Mouse (Mus musculus): ENCODE data around the gene Tmem9b. TPM values are rescaled to one million over a fixed set of nuclear protein-coding genes. Genes with fewer than 3 reads are reported as not detected.
A peak's percentile ranks its signal among the peaks of the same experiment; 100 is the strongest.

Gene Tmem9b
- polyA plus RNA-seq, 1 experiment from 2014 or later: 38.4 TPM

GRCm38 (mm10) chr7:109754034-109754433 lies 1.4 kb upstream of the Tmem9b start:
- ATAC-seq (replicated peaks; ENCODE audit: insufficient number of reproducible peaks, low FRiP score, low TSS enrichment, low read depth): no peak
- Histone ChIP-seq H3K27ac (replicated peaks; ENCODE audit: low read depth, low read length) (no peak overlapping the region), H3K36me3 (replicated peaks; ENCODE audit: control insufficient read depth, insufficient read depth, low read depth, low read length) (no peaks in the 10 kb centered on the region), H3K4me3 (ENCODE audit: low read depth, low read length) (no peak overlapping the region), H3K27me3 (ENCODE audit: control insufficient read depth, insufficient read depth, low read length) (no peaks in the 10 kb centered on the region), H3K9ac (replicated peaks; ENCODE audit: low read length) (no peak overlapping the region), H3K4me1 (ENCODE audit: control insufficient read depth, insufficient read depth, low read length) (no peaks in the 10 kb centered on the region), H3K4me2 (ENCODE audit: low read depth, low read length) (no peak overlapping the region), H3K9me3 (replicated peaks; ENCODE audit: control insufficient read depth, low read length) (no peaks in the 10 kb centered on the region)
- WGBS: 88% methylated on average over 8 of the region's 8 CpGs
- no peak for DNase-seq (ENCODE audit: low spot score)

GRCm38 (mm10) chr7:109751427-109752007 lies 1.2 kb downstream of the Tmem9b start:
- H3K36me3 ChIP-seq (replicated peaks; ENCODE audit: control insufficient read depth, insufficient read depth, low read depth, low read length): no peaks in the 10 kb centered on the region
- H3K27ac ChIP-seq (replicated peaks; ENCODE audit: low read depth, low read length): no peak overlapping the region
- peak overlapping the region; percentile 89 for H3K9ac ChIP-seq (replicated peaks; ENCODE audit: low read length)
- peak overlapping the region; percentile 82 for H3K4me3 ChIP-seq (ENCODE audit: low read depth, low read length)
- no peaks in the 10 kb centered on the region for H3K27me3 ChIP-seq (ENCODE audit: control insufficient read depth, insufficient read depth, low read length)
- ATAC-seq (replicated peaks; ENCODE audit: insufficient number of reproducible peaks, low FRiP score, low TSS enrichment, low read depth): peak; percentile 73; the same call in 1 of the 2 replicates
- H3K4me2 ChIP-seq (ENCODE audit: low read depth, low read length): peak overlapping the region; percentile 90
- no peak for DNase-seq (ENCODE audit: low spot score)
- 3% methylated on average over 13 of the region's 13 CpGs for WGBS
- H3K9me3 ChIP-seq (replicated peaks; ENCODE audit: control insufficient read depth, low read length): no peaks in the 10 kb centered on the region
- H3K4me1 ChIP-seq (ENCODE audit: control insufficient read depth, insufficient read depth, low read length): no peaks in the 10 kb centered on the region

GRCm38 (mm10) chr7:109747747-109748146 lies 4.9 kb downstream of the Tmem9b start:
- H3K9ac ChIP-seq (replicated peaks; ENCODE audit: low read length): no peak overlapping the region
- H3K4me1 ChIP-seq (ENCODE audit: control insufficient read depth, insufficient read depth, low read length): no peaks in the 10 kb centered on the region
- H3K4me3 ChIP-seq (ENCODE audit: low read depth, low read length): no peak overlapping the region
- DNase-seq (ENCODE audit: low spot score) (no peak), ATAC-seq (replicated peaks; ENCODE audit: insufficient number of reproducible peaks, low FRiP score, low TSS enrichment, low read depth) (no peak)
- H3K4me2 ChIP-seq (ENCODE audit: low read depth, low read length): no peak overlapping the region
- no peaks in the 10 kb centered on the region for H3K36me3 ChIP-seq (replicated peaks; ENCODE audit: control insufficient read depth, insufficient read depth, low read depth, low read length)
- WGBS: 57% methylated on average over 1 of the region's 1 CpGs
- no peaks in the 10 kb centered on the region for H3K9me3 ChIP-seq (replicated peaks; ENCODE audit: control insufficient read depth, low read length)
- no peak overlapping the region for H3K27ac ChIP-seq (replicated peaks; ENCODE audit: low read depth, low read length)
- H3K27me3 ChIP-seq (ENCODE audit: control insufficient read depth, insufficient read depth, low read length): no peaks in the 10 kb centered on the region

- H3K4me1 ChIP-seq (ENCODE audit: control insufficient read depth, insufficient read depth, low read length): no peaks in the 10 kb centered on the region
- H3K36me3 ChIP-seq (replicated peaks; ENCODE audit: control insufficient read depth, insufficient read depth, low read depth, low read length): no peaks in the 10 kb centered on the region
- ATAC-seq (replicated peaks; ENCODE audit: insufficient number of reproducible peaks, low FRiP score, low TSS enrichment, low read depth) (no peak), DNase-seq (ENCODE audit: low spot score) (no peak)
- H3K4me3 ChIP-seq (ENCODE audit: low read depth, low read length): no peak overlapping the region
- H3K27me3 ChIP-seq (ENCODE audit: control insufficient read depth, insufficient read depth, low read length): no peaks in the 10 kb centered on the region
- no peak overlapping the region for H3K9ac ChIP-seq (replicated peaks; ENCODE audit: low read length)
- no peak overlapping the region for H3K27ac ChIP-seq (replicated peaks; ENCODE audit: low read depth, low read length)
- WGBS: 88% methylated on average over 4 of the region's 4 CpGs
- no peaks in the 10 kb centered on the region for H3K9me3 ChIP-seq (replicated peaks; ENCODE audit: control insufficient read depth, low read length)
- H3K4me2 ChIP-seq (ENCODE audit: low read depth, low read length): no peak overlapping the region
These were observed 11.0 kb downstream of the Tmem9b start for GRCm38 (mm10) chr7:109741703-109742102.

- DNase-seq (ENCODE audit: low spot score) (no peak), ATAC-seq (replicated peaks; ENCODE audit: insufficient number of reproducible peaks, low FRiP score, low TSS enrichment, low read depth) (no peak)
- 81% methylated on average over 1 of the region's 1 CpGs for WGBS
- H3K36me3 ChIP-seq (replicated peaks; ENCODE audit: control insufficient read depth, insufficient read depth, low read depth, low read length): no peaks in the 10 kb centered on the region
- no peaks in the 10 kb centered on the region for H3K9me3 ChIP-seq (replicated peaks; ENCODE audit: control insufficient read depth, low read length)
- H3K4me1 ChIP-seq (ENCODE audit: control insufficient read depth, insufficient read depth, low read length): no peaks in the 10 kb centered on the region
- no peak overlapping the region for H3K27ac ChIP-seq (replicated peaks; ENCODE audit: low read depth, low read length)
- no peak overlapping the region for H3K9ac ChIP-seq (replicated peaks; ENCODE audit: low read length)
- no peak overlapping the region for H3K4me2 ChIP-seq (ENCODE audit: low read depth, low read length)
- H3K27me3 ChIP-seq (ENCODE audit: control insufficient read depth, insufficient read depth, low read length): no peaks in the 10 kb centered on the region
- no peak overlapping the region for H3K4me3 ChIP-seq (ENCODE audit: low read depth, low read length)
These were observed 11.6 kb downstream of the Tmem9b start for GRCm38 (mm10) chr7:109741060-109741459.

- Histone ChIP-seq H3K4me2 (ENCODE audit: low read depth, low read length) (no peak overlapping the region), H3K4me1 (ENCODE audit: control insufficient read depth, insufficient read depth, low read length) (no peaks in the 10 kb centered on the region), H3K36me3 (replicated peaks; ENCODE audit: control insufficient read depth, insufficient read depth, low read depth, low read length) (no peaks in the 10 kb centered on the region), H3K9me3 (replicated peaks; ENCODE audit: control insufficient read depth, low read length) (no peaks in the 10 kb centered on the region), H3K4me3 (ENCODE audit: low read depth, low read length) (no peak overlapping the region), H3K27me3 (ENCODE audit: control insufficient read depth, insufficient read depth, low read length) (no peaks in the 10 kb centered on the region), H3K9ac (replicated peaks; ENCODE audit: low read length) (no peak overlapping the region), H3K27ac (replicated peaks; ENCODE audit: low read depth, low read length) (no peak overlapping the region)
- peak; percentile 7 for DNase-seq (ENCODE audit: low spot score)
- ATAC-seq (replicated peaks; ENCODE audit: insufficient number of reproducible peaks, low FRiP score, low TSS enrichment, low read depth): no peak
- 79% methylated on average over 5 of the region's 5 CpGs for WGBS
These were observed 12.8 kb downstream of the Tmem9b start for GRCm38 (mm10) chr7:109739822-109740370.

- ATAC-seq (replicated peaks; ENCODE audit: insufficient number of reproducible peaks, low FRiP score, low TSS enrichment, low read depth) (no peak), DNase-seq (ENCODE audit: low spot score) (no peak)
- no peak overlapping the region for H3K27ac ChIP-seq (replicated peaks; ENCODE audit: low read depth, low read length)
- no peak overlapping the region for H3K4me2 ChIP-seq (ENCODE audit: low read depth, low read length)
- no peak overlapping the region for H3K9ac ChIP-seq (replicated peaks; ENCODE audit: low read length)
- H3K4me3 ChIP-seq (ENCODE audit: low read depth, low read length): no peak overlapping the region
- H3K9me3 ChIP-seq (replicated peaks; ENCODE audit: control insufficient read depth, low read length): no peaks in the 10 kb centered on the region
- no peaks in the 10 kb centered on the region for H3K4me1 ChIP-seq (ENCODE audit: control insufficient read depth, insufficient read depth, low read length)
- WGBS: 89% methylated on average over 4 of the region's 4 CpGs
- no peaks in the 10 kb centered on the region for H3K36me3 ChIP-seq (replicated peaks; ENCODE audit: control insufficient read depth, insufficient read depth, low read depth, low read length)
- no peaks in the 10 kb centered on the region for H3K27me3 ChIP-seq (ENCODE audit: control insufficient read depth, insufficient read depth, low read length)
These were observed 17.9 kb downstream of the Tmem9b start for GRCm38 (mm10) chr7:109734806-109735205.

- H3K36me3 ChIP-seq (replicated peaks; ENCODE audit: control insufficient read depth, insufficient read depth, low read depth, low read length): no peaks in the 10 kb centered on the region
- H3K4me3 ChIP-seq (ENCODE audit: low read depth, low read length): no peak within 1 kb of the TSS
- H3K27ac ChIP-seq (replicated peaks; ENCODE audit: low read depth, low read length): no peak within 1 kb of the TSS
- H3K9me3 ChIP-seq (replicated peaks; ENCODE audit: control insufficient read depth, low read length): no peaks in the 10 kb centered on the region
- 87% methylated on average over 5 of the region's 5 CpGs for WGBS
- DNase-seq (ENCODE audit: low spot score) (no peak), ATAC-seq (replicated peaks; ENCODE audit: insufficient number of reproducible peaks, low FRiP score, low TSS enrichment, low read depth) (no peak)
- no peaks in the 10 kb centered on the region for H3K4me1 ChIP-seq (ENCODE audit: control insufficient read depth, insufficient read depth, low read length)
- no peaks in the 10 kb centered on the region for H3K27me3 ChIP-seq (ENCODE audit: control insufficient read depth, insufficient read depth, low read length)
- no peak within 1 kb of the TSS for H3K4me2 ChIP-seq (ENCODE audit: low read depth, low read length)
- H3K9ac ChIP-seq (replicated peaks; ENCODE audit: low read length): no peak within 1 kb of the TSS
These were observed 21.0 kb downstream of the Tmem9b start, which contains the start of gene Ascl3 for GRCm38 (mm10) chr7:109731626-109732025. Gene Ascl3 (minus strand): TSS chr7:109731726.

Measured in embryonic facial prominence, embryonic 11.5 days (tissue).